Mouse (Mus musculus) CD4-positive, CD25-positive, alpha-beta regulatory T cell, adult 2 months (primary cell): Measurements from ENCODE around the gene Ext2.

Experiments used
- DNase-seq: peaks from one replicate; pipeline ENCODE4 v3.0.0-alpha.2; 2012; ENCODE audit warnings: low read depth, low spot score

Ext2 gene

GRCm38 (mm10) chr2:93634609-93635008 lies 187.8 kb downstream of the Ext2 start:
- DNase-seq: no peak

DNA sequence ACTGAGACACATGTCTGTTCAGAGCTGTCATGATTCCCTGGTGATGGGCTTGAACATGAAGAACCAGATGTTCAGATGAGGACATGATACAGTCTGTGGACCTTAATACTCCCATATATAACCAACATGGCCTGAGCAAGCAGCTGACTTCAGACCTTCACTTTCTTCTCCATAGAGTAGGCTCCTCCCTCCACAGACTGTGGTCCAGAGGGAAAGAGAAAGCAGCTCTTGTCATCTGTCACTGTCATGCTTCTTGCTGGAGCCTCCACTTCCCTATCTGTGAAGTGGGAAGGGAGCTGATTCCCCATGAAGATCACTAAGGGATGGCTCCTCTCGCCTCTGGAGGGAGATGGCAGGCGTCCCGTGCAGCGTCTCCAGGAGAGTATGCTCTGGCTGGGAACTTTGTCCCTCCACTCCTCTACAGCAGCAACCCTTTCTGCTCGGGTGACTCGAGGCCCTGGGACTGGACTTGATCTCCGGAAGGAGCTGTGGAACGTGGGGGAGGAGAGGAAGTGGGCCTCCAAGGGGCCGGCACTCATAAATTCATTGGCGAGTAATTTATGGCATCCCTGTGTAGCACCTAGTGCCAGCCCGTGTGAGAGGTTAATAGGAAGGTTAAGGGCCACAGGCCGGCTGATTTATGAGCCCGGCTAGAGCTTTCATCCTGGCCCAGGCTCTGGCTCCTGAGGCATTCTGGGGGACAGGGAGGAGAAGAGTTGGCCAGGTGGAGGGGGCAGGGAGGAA lies 197.5 kb downstream of the Ext2 start:
- no peak for DNase-seq

- no peak for DNase-seq
Observed at GRCm38 (mm10) chr2:93619208-93619849, 203.0 kb downstream of the Ext2 start.

- DNase-seq: no peak
Observed at GRCm38 (mm10) chr2:93618447-93619199, 203.7 kb downstream of the Ext2 start.

DNA sequence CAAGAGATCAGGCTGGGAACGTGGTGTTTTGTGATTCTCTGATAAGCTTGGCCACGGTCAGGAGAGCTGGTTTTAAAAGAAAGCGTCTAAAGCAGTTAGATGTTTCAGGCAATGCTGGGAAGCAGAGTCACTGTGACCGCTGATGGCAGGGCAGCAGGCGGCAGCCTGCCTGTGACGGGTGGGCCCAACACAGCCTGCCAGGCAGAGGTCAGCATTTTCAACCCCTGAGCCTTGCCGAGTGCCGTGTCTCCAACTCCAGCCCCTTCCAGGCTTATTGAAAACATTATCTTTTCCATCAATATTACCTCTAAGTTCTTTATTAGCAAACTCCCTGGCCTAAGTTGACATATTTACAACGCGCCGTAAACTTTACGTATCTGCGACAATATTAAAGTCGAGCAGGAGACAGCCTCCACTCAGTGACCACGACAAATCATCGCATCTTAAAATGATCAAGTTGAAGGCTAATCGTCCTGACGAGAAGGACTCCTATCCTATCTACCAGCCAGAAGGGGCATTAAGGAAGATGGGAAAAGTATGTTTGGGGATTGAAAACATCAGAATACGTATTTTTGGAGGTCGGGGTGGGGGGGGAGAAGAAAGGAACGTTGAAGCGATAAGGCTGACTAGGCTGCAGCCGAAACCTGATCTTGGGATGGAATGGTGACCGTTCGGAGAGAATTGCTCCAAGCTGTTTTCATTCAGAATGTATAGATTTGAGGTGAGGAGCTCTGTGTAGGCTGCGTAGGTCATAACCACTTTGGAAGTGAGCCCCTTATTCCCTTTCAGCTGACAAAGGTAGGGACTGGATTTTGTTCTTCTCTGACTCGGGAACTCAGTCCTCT lies 206.3 kb downstream of the Ext2 start:
- DNase-seq: no peak

DNA sequence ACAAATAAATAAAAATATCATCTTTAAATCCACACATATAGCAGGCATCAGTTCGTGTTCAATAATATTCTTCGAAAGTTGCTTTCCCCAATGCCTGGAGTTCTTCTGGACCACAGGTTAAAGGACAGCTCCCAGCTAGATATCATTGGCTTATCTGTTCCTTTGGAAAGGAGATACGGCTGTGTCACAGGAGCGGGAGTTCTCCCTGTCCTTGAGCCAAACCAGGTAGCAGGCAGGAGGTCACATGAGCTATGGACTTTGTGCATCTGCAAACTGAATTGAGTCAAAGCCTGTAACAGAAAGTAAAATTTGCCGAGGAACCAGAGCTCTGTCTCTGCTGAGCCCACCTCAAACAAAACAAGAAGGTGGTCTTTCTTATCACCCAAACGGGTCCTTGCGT lies 209.3 kb downstream of the Ext2 start:
- no peak for DNase-seq
